Mouse (Mus musculus): ENCODE data around the gene Aym1.
"Not testable (repeated sequence)": the region's sequence is repeated elsewhere in the genome, so short reads cannot be mapped to it uniquely, and the experiment has no call there.

Gene Aym1

DNA sequence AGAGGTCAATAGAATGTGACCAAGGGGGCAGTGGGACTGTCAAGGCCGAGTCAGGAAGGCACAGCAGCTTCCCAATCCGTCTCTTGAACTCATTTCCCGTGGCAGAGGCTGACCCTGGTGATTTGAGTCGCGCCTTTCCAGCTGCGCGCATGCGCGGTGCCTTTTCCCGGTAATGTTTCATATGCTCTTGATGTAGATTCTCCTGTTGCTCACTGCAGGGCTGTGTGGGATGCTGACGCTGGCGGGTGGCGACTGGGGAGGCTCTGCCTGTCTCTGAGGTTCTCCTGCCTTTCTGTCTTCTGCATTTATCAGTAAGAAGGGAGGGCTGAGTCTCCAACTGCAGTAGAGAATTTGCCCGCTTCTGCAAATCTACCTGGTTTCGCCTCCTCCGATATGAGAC lies 2.8 kb upstream of the Aym1 start:
- DNase-seq: peak; percentile 70

DNA sequence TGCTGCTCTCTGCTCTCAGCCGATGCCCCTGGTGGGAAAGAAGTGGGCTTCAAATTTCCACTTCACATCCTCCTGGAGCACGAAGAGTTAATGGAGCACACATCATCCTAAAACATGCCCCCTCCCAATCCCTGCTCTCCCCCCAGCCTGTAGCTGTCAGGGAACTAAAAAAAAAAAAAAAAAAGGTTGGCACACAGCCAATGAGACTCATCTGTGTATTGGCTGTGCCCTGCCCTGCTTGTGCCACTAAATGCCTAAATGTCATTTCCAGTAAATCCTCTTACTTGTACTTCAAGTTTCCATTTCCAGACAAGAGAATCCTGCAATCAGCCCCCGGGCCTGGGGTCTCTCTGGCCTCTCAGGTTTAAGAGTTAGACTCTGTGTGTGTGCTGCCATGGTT lies 562 bp downstream of the Aym1 start:
- DNase-seq: no peak

DNA sequence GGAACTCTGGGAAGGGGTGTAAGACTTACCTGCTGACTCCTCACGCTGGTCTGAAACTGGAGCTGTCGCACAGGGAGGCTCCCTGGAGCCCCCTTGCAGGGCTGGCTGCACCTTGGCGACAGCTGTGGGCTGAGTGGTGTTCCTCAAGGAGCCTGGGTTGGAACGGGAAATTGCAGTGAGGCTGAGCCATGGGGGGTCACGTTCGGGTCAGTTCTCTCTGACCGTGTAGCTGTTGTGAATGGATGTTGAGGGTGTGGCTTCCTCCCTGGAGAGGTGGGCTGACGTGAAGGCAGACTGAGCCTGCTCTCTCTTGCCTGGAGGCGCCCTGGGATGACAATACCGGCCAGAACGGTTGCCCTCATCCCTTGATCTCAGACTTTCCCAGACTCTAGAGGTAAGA lies 1.7 kb downstream of the Aym1 start:
- DNase-seq: no peak

DNA sequence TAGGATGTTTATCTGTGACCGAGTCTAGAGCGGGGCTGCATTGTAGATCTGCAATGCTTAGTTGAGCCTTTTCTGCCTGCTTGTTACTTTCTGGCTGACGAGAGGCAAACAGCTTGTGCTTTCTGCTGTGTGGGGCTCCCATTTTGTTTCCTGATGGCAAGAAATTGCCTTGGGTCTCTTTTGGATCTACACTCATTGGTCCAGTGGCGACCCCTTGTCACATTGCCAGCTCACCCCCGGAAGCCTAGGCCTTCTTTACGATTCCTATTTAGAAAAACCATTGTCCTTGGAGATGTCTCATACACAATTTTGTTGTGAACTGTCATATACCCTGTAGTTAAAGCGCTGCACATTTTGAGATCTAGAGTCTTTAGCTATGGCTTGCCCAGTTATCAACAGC lies 4.2 kb downstream of the Aym1 start:
- no peak for DNase-seq

DNA sequence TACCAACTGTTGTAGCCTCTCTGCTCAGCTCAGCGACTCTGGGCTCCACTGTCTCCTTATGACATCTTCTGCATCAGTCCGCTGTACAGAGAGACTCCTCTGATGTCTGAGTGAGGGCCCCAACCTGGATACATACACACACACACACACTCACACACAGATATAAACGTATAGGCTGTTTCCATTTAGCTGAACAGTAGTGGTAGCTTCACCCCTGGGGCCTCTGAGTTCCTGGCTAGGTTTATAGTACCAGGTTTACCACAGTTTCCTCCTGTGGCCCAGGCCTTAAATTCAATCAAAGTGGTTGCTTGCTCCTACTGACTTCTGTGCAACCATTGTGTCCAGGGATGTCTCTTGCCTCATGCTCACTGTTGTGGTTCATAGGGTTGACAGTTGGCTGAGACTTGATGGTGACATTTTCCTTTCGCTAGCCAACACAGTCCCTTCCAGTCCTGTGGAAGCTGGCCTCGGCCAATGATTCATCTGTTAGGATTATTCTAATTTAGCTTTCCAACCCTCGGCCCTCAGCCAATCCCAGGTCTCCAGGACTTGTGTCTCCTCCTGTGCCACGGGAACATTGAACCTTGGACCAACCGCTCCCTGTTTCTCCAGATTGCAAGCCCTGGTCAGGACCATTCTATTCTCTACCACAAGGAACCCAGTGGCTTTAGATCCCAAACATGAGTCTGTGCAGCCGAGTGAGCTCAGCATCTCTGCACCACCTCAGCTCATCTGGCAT lies 5.3 kb downstream of the Aym1 start:
- no peak for DNase-seq

DNA sequence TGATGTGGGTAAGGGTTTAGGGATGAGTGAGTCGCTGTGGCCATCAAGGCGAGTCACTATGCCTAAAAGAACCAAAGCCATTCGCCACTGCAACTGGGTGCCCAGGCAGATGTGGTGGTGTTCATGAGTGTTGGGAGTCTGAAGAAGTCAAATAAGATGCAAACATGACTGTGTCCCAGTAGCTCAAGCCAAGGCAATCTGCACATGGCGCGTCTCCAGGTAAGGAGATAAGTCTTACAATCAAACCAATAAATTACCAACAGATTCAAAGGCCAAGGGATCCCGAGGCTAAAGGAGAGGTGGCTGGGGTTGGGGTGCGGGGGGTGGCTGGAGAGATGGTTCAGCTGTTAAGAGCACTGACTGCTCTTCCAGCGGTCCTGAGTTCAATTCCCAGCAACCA lies 6.1 kb downstream of the Aym1 start:
- DNase-seq: no peak

DNA sequence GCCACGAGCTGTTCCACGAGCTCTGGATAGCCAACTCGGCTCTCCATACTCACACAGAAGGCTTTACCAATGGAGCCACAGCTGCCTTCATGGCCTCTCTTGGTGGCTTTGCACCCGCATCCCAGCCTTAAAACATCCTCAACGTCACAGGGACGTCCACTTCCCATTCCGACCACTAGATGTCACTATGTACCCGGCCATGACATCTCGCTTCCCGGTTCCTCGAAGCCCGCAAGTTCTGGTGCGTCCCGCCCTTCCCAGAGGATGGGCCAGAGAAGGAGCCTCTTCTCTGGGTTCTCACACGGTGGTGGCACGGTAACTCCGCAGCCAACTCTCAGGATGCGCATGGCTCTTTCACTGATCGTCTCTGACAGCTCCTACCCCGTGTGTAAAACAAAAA lies 8.8 kb downstream of the Aym1 start:
- peak; percentile 82 for DNase-seq

DNA sequence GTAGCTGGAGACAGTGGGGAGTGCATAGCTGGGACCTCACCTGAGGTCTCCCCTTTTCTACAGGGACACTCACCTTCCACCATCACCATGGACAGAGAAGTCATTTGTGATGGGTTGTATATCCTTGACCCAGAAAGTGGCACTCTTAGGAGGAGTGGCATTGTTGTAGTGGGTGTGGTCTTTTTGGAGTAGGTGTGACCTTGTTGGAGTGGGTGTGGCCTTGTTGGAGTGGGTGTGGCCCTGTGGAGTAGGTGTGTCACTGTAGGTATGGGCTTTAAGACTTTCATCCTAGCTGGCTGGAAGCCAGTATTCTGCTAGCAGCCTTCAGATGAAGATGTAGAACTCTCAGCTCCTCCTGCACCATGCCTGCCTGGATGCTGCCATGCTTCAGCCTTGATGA lies 10.6 kb downstream of the Aym1 start:
- DNase-seq: not testable (repeated sequence)

DNA sequence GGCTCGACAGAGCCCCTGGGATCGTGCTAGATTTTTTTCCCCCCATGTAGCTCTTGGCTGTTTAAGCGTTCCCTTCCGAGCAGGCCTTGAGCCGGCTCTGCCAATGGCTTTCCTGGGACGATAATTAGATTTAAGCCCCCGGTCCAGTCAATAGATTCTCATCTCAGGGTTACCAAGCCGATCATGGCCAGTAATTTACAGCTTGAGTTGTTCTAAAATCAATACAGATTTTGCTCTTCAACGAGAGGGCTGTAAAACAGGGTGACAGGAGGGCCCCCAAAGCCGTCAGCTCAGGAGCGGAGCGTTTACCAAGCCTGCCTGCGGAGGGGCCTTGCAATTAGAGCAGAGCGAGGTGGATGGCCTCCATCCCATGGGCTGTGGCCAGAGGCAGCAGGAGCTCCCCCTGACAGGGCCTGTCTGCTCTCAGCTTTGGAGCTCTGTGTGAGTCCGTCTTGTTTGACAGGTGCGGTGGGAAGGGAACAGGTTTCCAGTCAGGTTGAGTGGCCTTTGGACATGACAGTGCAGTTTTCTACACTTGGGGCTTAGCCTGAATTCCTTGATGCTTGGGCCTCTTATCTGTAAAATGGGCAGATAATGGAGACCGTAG lies 12.3 kb downstream of the Aym1 start:
- no peak for DNase-seq

DNA sequence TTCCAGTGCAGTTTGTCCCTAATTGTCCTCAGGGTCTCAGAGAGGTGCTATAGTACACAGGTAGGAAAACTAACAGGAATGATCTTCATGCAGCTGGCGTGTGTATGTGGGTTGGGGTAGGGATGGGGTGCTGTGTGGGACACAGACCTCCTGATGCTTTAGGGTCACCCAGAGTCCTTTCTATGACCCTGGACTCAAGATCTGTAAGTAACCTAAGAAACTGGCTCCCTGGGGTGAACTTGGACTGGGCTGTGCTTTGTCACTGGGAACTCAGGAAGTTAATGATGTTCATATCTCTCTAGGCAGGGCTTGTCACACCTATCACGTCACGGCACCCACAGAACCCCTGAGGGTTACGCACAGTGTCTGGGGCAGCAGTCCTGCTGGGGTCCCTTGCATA lies 15.4 kb downstream of the Aym1 start:
- no peak for DNase-seq

DNA sequence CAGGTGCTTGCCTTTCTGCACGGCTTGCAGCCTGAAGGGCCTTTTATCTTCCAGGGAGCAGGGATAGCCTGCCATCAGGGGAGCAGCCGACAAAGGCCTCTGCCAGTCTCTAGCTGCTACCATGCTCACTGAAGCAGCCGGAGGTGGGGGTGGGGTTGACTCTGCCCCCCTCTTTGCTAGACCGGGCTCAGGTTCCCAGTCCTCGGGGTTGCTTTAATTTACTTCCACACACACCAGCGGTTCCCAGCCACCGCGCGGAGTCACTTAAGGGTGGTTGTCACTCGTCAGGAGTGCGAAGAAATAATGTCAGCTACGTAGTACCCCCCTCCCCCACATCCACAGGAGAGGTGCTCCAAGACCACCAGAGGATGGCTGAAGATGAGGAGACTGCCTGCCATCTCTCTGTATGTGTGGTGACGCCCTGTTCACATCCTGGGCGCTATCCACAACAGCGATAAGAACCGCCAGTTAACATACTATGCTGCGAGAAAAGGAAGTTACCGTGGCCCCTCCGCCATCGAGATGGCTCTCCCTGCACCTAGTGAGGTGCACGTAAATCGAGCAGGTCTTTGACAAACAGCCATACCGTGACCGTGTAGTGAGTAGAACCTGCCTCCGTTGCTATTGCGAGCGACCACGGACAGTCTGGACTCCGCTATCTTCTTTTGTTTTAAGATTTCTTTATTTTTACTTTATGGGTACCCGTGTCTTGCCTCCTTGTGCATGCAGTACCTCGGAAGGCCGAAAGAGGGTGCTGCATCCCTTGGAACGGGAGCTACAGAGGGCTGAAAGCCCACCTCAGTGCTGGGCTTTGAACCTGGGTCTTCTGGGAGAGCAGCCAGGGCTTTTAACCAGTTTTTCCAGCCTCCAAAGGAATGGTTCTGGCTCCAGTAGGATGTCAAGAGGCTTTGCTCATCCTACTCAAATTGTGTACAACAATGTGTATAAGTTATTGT lies 16.2 kb downstream of the Aym1 start:
- DNase-seq: peak; percentile 69

DNA sequence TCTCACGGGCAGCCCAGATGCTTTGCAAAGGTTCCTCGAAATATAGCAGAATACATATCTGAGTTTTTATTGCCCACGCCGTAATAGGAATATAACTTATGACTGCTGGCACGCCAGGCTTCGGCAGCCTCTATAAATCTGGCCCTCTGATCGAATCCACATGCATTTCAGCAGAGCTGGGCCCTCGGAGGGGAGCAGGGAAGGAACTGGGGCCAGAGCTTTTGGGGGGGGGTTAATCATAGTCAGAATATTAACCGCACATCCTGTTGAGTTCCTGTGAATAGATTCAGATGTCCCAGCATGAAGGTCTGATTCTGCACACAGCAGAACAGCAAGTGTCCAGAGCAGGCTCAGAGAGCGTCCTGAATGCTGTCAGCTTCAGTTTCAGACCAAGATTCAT lies 17.2 kb downstream of the Aym1 start:
- DNase-seq: no peak

DNA sequence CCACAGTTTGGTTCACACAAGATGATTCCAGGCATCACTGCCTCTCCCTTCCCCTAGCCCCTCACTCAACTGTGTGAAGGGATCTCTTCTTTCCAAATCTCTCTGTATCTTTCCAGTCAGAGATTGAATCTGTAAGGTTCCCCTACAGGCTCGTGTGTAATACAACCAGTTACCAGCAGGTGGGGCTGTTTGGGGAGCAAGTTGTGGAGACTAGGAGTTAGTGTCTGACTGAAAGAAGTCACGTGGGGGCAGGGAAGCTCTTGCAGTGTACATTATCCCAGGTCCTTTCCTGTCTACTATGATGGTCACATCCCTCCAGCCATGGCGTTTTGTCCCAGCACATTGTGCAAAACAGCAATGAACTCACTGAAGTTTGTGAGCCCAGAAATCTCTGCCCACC lies 18.7 kb downstream of the Aym1 start:
- DNase-seq: peak; percentile 42

DNA sequence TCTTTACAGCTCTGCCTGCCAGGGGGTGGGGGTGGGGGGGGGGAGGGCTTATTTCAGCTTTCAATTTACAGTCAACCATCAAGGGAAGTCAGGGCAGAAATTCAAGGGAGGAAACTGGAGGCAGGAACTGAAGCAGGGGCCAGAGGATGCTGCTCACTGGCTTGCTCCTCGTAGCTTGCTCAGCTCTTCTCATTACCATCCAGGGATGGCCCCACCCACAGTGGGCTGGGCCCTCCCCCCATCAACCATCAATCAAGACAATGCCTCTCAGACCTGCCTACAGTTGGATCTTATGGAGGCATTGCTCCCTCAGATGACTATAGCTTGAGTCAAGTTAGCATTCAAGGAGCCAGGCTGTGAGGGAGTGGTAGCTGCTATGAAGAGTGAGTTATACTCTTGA lies 19.2 kb downstream of the Aym1 start:
- DNase-seq: no peak

DNA sequence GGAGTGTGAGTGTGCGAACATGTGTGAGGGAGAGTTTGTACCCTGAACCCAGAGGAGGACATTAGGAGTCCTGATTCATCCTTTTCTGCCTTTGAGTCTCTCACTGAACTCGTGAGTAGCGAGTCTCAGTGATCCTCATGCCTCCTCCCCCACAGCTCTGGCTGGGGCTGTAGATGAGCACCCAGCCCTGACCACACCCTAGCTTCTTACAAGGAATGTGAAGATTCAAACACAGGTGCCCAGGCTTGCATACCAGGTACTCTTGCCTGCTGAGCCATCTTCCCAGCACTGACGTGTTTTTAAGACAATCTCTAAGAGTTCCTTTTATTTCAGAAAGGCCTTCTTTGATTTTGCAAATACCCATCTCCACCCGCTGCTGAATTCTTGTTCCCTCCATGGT lies 22.3 kb downstream of the Aym1 start:
- DNase-seq: no peak

DNA sequence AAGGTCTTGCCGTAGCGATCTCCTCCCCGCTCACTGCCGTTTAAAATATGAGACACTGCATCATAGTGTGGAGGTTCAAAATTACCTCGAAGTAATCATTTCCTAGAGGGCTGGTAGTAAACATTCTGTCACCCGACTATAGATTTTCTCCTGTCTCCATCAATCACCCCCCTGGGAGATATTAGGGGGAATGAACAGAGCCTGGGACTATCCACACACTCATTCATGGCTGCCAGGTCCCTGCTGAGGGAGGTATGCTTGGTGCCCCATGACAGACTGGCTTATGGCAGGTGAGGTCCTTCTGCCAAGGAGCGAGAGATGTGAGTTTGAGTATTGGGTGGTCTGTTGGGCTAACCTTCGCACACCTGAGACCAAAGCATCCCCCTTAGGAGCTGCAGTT lies 23.5 kb downstream of the Aym1 start:
- no peak for DNase-seq

DNA sequence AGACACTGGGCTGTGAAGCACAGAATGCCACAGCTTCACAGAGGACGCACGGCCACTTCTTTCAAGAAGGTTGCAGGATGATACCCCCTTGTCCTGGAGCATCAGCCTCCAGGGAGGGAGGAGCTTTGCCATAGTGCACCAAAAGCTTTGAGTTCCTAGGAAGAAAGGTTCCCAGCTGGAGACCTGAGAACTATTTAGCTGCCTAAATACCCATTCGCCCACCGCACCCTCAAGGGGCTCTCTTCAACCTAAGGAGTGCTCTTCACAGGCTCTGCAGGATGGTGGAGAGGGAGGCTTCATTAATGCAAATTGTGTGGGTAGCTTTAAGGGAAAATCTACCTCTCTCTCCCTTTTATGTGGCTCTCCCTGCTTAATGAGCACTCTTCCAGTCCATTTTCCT lies 25.5 kb downstream of the Aym1 start:
- DNase-seq: no peak

DNA sequence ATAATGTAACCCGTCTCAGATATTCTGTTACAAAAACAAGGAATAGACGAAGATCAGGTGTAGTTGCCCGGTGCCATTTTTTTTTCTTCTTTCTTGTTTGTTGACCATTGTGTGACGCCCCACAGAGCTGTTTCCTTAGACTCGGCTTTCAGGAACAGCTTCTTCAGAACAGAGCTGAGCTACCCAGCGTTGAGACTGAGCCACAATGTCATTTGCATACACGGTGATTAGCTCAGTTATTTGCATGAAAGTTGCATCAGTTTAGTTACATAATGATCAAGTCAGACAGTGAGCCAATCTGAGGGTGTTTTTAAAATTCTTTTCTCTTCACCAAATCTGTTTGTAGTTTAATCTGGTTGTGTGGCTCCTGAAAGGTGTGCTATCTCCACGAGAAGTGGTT lies 36.7 kb downstream of the Aym1 start:
- DNase-seq: no peak

DNA sequence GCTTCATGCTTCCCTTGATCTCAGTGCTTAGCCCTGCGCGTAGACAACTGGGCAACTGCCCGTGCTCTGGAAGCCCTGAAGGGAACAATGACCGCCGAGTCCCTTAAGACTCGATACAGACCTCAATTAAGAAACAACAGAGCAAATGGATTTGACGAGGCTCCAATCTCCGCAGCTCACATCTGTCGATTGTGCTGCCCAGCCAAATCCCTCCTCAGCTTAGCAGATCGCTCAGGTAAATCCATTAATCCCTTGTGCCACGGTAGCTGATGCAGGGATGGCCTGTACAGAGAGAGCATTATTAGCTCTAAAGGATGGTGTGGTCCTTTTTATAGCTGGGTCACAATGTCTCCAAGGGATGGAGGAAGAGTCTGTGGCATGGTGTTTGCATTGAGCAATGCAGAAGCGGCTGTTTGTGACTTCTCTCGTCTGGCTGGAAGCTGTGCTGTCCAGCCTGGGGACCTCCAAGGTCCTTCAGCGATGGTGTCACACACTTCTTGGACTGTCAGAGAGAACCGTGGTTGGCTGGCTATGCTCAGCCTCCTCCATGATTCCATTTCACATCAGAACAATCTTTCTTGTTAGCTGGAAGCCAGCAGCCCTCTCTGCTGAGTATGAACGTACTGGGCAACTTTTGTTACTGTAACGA lies 39.3 kb downstream of the Aym1 start:
- no peak for DNase-seq

DNA sequence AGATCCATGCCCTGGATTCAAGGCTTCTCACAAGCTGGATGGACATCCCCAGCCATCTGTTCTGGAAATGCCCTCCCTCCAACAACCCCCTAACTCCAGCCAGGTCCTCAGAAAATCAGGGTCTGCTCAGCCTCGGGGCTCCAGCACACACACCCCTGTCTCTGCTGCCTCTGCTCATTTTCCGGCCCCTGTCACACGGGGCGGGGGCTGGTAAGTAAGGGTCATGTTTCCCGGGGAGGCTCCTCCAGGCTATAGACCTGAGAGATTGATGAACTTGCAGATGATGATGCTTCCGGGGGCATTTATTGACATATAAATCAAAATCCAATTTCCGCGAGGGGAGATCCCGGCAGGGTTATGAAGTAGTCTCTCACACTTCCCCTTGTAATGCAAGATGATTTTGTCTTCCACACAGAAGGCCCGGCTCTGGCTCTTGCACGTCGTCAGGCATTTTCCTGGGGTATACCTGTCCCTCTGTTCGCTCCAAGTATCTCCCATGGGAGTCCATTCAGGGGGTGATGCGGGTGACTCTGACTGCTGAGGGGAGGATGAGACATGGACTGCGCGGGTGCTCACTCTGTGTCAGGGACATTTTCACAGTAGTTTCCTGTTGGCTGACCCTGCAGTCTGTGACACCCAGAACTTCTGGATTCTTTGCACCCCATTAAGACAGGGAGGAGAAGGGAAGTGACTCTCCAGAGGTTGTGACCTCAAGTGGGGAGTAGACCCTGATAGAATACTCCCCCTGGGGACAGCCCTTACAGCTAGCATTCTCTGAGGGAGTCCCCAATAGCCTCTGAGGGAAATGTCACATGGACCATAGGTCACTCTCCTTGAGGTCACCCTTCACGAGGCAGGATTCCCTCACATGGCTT lies 40.6 kb downstream of the Aym1 start:
- DNase-seq: no peak

DNA sequence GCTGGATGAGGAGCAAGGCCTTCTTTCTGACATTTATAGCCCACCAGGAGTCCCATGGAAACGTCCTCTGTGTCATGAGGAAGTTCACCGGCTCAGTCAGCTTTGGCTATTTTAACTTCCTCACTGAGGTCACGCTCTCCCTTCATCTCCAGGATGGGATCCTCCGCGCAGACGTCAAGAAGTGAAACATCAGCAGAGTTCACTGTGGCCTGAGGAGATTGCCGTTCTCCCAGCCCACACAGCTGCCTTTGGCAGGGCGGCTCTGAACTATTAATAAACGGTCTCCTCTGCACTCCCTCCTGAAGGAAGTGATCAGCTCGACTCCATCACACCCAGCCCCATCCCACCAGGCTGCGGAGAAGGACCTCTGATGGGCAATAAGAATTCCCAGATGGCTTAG lies 45.6 kb downstream of the Aym1 start:
- no peak for DNase-seq

DNA sequence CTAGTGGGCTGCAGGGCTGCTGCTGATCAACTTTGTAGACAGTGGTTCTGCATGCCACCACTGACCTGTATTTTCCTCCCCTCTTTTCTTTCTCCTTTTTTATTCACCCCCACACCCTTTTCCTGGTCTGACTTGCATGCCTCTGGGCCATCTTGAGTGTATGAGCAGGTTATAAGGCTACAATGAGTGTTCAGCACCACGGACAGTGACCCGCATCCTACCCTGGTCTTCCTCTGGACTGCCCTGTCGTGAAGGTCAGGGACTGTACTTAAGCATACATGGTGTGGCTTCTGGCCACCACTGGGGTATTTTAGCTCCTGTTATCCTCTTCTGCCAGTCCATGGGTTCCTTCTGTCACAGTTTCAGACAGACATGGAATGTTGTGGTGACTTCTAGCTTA lies 50.3 kb downstream of the Aym1 start:
- DNase-seq: no peak
